Mouse (Mus musculus): ENCODE data around the gene Slc25a13. TPM values are rescaled to one million over a fixed set of nuclear protein-coding genes. Genes with fewer than 3 reads are reported as not detected.
A peak's percentile ranks its signal among the peaks of the same experiment; 100 is the strongest.
"Not testable (repeated sequence)": the region's sequence is repeated elsewhere in the genome, so short reads cannot be mapped to it uniquely, and the experiment has no call there.

The Slc25a13 gene
- total RNA-seq, 2 experiments from 2014 or later: 25.8 to 31.6 TPM

GRCm38 (mm10) chr6:6207395-6207794 lies 9.6 kb downstream of the Slc25a13 start:
- no peak for ATAC-seq (replicated peaks; ENCODE audit: poor library complexity, severe bottlenecking)

DNA sequence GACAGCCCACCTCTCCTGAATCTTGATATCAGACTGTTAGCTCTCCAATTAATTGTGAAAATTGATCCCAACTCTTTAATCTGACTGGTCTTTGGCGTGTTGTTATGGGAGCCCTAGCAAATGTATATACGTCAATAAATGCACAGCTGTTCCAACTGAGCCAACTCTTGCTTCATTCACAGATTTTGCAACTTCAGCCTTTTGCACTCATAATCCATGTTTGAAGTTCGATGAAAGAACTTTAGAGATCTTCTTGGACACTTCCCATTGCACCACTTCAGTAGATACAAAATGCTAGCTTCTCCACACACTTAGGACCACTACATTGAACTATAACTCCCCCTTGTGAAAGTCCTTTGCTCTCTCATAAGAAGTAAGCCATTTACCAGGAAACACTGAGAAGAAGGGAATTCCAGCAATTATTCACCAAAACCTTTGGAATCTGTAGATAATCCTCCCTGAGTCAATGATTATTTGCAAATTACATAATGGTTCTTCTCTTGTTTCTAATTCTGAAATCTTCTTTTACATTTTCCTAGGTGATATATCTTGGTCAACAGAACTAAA lies 11.3 kb downstream of the Slc25a13 start:
- no peak; the same call in 1 of the 2 replicates for ATAC-seq (replicated peaks; ENCODE audit: poor library complexity, severe bottlenecking)

DNA sequence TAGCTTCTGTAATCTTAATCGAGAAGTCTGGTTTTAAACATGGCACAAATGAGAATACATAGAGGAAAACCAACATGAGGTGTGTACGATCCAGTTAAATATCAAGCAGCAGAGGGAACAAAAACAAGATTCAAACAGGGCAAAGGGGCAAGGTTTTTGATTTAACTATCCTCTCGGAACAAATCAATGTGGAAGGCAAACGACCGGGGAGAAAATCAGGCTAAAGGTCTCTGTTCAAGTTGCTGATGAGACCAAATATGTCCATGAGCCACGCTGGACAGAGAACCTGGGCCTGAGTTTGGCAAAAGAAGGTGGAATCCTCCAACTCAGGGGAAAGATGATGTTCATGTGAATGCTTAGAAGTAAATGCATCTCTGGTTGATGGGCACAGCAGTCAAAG lies 14.5 kb downstream of the Slc25a13 start:
- ATAC-seq (replicated peaks; ENCODE audit: poor library complexity, severe bottlenecking): no peak

GRCm38 (mm10) chr6:6201977-6202376 lies 15.0 kb downstream of the Slc25a13 start:
- no peak for ATAC-seq (replicated peaks; ENCODE audit: poor library complexity, severe bottlenecking)

- ATAC-seq (replicated peaks; ENCODE audit: poor library complexity, severe bottlenecking): no peak
Observed at GRCm38 (mm10) chr6:6199138-6199870, 17.7 kb downstream of the Slc25a13 start.

DNA sequence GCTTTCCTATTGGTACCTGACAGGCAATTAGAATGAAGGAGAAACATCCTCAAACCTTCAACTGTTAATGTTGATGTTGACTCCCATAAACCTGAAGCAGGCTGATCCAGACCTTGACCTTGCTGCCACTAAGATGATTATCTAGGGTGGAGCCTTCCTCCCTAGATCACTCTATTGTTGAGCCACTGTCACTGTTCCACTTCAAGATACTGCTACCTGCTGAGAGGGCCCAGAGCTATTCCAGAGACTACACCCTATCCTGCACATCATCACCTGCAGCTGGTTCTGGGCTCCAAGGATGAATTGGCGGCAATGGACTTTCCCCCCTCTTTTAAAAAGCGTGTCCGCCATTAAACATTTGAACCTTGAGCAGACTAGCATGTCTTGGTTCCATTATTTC lies 18.9 kb downstream of the Slc25a13 start:
- not testable (repeated sequence) for ATAC-seq (replicated peaks; ENCODE audit: poor library complexity, severe bottlenecking)

DNA sequence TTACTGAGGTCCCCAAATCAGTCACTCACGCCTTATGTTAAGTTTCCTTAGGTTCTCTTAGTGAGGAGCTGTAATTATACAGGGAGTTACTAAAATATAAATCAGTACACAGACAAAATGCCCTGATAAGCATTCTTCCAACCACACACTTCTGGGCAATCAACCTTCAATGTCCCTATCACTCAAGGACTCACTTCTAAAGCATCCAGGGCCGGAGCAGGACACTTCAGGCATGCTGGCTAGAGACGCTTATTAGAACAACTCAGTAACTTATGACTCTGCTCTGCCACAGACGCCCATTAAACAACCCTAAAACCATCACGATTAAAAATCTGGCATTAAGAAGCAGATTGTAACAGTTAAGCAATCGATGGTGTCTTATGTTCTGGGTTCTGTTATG lies 19.6 kb downstream of the Slc25a13 start:
- no peak for ATAC-seq (replicated peaks; ENCODE audit: poor library complexity, severe bottlenecking)

GRCm38 (mm10) chr6:6196527-6196926 lies 20.4 kb downstream of the Slc25a13 start:
- ATAC-seq (replicated peaks; ENCODE audit: poor library complexity, severe bottlenecking): no peak

- ATAC-seq (replicated peaks; ENCODE audit: poor library complexity, severe bottlenecking): no peak
Observed at GRCm38 (mm10) chr6:6194831-6195230, 22.1 kb downstream of the Slc25a13 start.

DNA sequence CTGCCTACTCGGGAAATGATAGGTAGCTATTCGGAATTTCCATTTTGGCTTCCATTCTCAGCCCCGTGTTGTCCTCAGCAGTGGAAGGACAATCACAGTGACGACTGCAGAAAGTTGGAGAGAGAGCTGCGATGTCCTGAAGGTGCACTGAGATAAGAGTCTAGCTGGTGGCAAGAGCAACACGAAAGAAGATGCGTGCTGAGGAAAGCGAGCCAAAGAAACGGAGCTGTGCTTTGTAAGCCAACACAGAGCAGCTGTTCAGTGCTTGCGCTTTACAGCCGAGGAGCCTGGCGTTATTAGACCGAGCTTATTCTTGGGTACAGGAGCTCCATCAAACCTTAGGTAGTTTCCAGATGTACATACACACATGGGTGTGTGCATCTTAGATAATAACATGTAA lies 23.1 kb downstream of the Slc25a13 start:
- ATAC-seq (replicated peaks; ENCODE audit: poor library complexity, severe bottlenecking): no peak

DNA sequence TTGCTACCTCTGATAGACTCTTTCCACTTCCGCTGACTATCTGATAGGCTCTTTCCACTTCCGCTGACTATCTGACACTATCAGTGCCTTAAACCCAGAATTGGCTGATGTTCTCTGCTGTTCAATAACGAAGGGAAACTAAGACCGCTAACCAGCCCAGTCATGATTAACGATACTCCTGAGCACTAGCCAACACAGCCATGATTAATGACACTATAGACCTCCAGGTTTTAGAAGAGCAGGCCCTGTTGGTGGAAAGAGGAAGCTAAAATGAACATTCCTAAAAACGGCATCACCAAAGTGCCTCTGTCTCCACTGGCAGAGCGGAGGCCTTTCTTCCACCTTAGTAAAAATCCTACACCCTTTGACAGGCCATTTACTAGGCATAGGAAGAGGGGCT lies 24.6 kb downstream of the Slc25a13 start:
- ATAC-seq (replicated peaks; ENCODE audit: poor library complexity, severe bottlenecking): no peak

DNA sequence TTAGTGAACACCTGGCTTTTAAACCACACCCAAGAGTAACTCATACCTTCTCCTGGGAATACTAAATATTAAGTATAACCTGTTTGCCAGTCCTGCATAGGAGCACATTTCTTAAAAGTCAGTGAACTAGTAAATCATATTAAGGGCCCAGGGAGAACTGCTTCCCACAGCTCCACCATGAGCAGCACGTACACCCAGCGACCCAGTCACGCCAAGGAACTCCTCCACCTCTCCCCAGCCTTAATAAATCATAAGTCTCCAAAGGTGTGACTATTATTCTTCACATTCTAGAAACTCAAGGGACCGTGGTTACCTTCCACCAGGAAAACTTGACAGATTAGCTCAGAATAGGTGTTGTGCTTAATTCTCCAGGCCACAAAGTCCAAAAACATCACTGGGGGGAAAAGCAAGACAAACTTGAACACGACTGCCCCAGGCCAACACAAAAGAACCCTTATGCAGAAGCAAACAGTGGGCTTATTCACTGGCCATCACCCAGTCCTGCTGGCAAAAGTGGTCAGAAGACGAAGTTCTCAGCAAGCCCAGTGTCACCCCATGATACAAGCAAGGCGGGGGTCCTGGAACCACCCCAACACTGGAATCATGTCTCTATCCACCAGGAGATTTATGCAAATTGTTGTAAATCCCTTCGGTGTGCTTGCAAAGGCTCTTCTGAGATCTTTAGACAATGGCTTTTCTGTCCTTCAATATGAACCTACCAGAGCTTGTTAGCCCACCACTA lies 25.2 kb downstream of the Slc25a13 start:
- ATAC-seq (replicated peaks; ENCODE audit: poor library complexity, severe bottlenecking): no peak

GRCm38 (mm10) chr6:6188970-6189369 lies 28.0 kb downstream of the Slc25a13 start:
- ATAC-seq (replicated peaks; ENCODE audit: poor library complexity, severe bottlenecking): no peak

- 0 out of 2 replicates have a peak, but pooled peaks have one; percentile 14 for ATAC-seq (replicated peaks; ENCODE audit: poor library complexity, severe bottlenecking)
Observed at GRCm38 (mm10) chr6:6186468-6186867, 30.5 kb downstream of the Slc25a13 start.

DNA sequence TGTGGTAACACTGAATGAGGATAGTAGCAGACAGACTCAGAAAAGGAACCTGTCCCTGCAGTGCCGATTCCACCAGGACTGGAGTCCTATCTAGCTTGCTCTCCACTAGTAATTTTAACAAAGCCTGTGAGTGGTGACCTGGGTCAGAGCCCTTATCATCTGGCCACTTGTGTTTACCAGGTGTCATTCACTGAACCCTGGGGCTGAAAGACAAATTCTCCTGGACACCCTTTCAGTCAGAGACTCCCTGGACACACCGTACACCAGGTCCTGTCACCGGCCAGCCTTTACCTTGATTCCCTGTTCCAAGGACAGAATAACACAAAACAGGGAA lies 31.3 kb downstream of the Slc25a13 start:
- no peak for ATAC-seq (replicated peaks; ENCODE audit: poor library complexity, severe bottlenecking)

DNA sequence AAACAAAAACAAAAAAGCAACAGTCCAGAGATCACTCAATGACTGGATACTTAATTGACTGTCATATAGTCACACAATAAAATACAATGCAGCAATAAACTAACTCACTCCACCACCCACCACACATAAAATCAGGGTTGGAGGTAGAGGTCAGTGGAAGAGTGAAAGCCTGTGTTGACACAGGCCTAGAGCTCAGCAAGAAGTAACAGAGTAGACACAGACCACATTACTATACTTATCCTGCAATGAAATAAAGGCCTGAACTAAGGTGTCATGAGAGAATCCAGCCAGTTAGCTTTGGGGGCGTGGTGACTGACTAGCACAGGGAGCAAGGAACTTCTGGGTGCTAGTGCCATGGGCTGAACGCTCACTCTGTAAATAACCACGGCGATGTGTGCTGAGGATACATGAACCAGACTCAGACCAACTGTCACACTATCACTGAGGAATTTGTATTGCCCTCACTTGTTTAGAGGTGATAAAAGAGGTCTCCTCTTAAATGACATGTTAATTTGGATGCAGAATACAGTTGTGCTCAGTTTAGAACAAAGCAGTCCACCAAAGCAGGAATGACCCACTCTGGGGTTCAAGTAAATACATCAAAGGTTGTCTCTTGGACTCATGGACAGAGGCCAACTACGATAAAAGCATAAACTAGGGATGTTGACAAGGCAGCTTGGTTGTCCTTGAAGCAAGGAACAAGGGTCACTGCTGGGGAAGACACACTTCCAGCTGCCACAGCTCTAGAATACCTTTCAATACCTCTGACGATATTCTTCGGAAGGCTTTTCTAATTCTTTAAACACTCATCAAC lies 31.8 kb downstream of the Slc25a13 start:
- ATAC-seq (replicated peaks; ENCODE audit: poor library complexity, severe bottlenecking): no peak

DNA sequence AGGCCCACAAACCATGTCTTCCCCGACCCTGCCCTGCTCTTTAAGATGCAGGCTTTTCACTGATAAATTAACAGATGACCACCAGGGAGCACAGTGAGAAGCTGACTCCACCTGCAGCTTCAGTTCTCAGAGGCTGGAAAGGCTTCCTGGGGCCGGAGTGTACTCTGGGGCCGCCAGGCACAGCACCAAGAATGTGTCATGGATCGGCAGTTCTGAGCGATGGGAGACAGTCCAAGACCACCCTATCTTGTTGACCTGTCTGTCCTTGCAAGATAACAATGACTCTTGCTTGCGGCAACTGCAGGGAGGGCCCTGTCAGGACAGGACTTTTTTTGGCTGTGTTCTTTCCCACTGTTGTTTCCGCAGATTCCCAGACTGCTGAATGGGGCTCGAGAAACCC lies 33.4 kb downstream of the Slc25a13 start:
- no peak for ATAC-seq (replicated peaks; ENCODE audit: poor library complexity, severe bottlenecking)

DNA sequence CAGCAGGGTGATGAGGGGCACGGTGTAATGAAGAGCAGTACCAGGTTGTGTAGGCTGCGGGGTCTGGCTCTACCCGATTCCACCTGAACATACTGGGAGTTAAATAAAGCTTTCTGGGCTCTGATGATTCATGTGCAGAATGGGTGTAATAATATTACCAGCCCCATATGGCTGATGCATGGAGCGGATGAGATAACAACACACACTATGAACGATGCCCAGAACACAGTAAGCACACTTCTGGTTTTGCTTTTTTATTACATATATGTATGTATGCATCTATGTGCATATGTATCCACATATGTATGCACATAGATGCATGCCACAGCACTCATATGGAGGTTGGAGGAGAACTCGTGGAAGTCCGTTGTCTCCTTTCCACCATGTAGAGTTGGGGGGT lies 34.8 kb downstream of the Slc25a13 start:
- ATAC-seq (replicated peaks; ENCODE audit: poor library complexity, severe bottlenecking): no peak

GRCm38 (mm10) chr6:6178341-6178740 lies 38.6 kb downstream of the Slc25a13 start:
- not testable (repeated sequence) for ATAC-seq (replicated peaks; ENCODE audit: poor library complexity, severe bottlenecking)

GRCm38 (mm10) chr6:6175350-6175971 lies 41.5 kb downstream of the Slc25a13 start:
- ATAC-seq (replicated peaks; ENCODE audit: poor library complexity, severe bottlenecking): no peak

All from granulocyte monocyte progenitor cell, adult 5-6 weeks (primary cell).